Mouse (Mus musculus) liver, adult 2 months (tissue): ENCODE measurements around the gene Fasl. TPM values are rescaled to one million over a fixed set of nuclear protein-coding genes. Genes with fewer than 3 reads are reported as not detected.
A peak's percentile ranks its signal among the peaks of the same experiment; 100 is the strongest.

Source experiments
- DNase-seq: peaks from one replicate; pipeline ENCODE4 v3.0.0-alpha.2; 2011; ENCODE audit warnings: low read depth, low spot score; ENCODE audit errors: extremely low read depth
- H3K27ac ChIP-seq: fragments of 200-500 bp; replicated peaks from 2 replicates; pipeline ENCODE4 v1.5.1; 2012; ENCODE audit warnings: low read depth, mild to moderate bottlenecking, control low read depth, inconsistent platforms, low read length; ENCODE audit not compliant: insufficient read depth
- H3K27me3 ChIP-seq: fragments of 200-500 bp; 2 replicates; pipeline ENCODE4 v1.6.1; 2012; ENCODE audit warnings: mild to moderate bottlenecking, moderate library complexity, low read length, inconsistent platforms; ENCODE audit not compliant: control insufficient read depth, insufficient read depth
- H3K36me3 ChIP-seq: fragments of 200-500 bp; 2 replicates; pipeline ENCODE4 v1.6.1; 2012; ENCODE audit warnings: low read length, inconsistent platforms; ENCODE audit not compliant: control insufficient read depth, insufficient read depth
- H3K4me1 ChIP-seq: fragments of 200-500 bp; 2 replicates; pipeline ENCODE4 v1.6.1; 2011; ENCODE audit warnings: low read length; ENCODE audit not compliant: control insufficient read depth, insufficient read depth
- H3K4me3 ChIP-seq: fragments of 200-500 bp; 2 replicates; pipeline ENCODE4 v1.5.1; 2011; ENCODE audit warnings: low read depth, mild to moderate bottlenecking, control low read depth, low read length, moderate library complexity; ENCODE audit not compliant: insufficient read depth
- H3K79me2 ChIP-seq: fragments of 200-500 bp; 2 replicates; pipeline ENCODE4 v1.6.1; 2012; ENCODE audit warnings: inconsistent platforms, mild to moderate bottlenecking, low read length, moderate library complexity; ENCODE audit not compliant: control insufficient read depth, insufficient read depth
- H3K9ac ChIP-seq: fragments of 200-500 bp; 2 replicates; pipeline ENCODE4 v1.6.1; 2012; ENCODE audit warnings: low read depth, mild to moderate bottlenecking, control low read depth, inconsistent platforms, low read length
- CTCF ChIP-seq: fragments of 200-500 bp; IDR thresholded peaks from 2 replicates; pipeline ENCODE4 v1.5.1; 2011; ENCODE audit warnings: low read depth, low read length, control low read depth
- POLR2A ChIP-seq: fragments of 200-500 bp; IDR thresholded peaks from 2 replicates; pipeline ENCODE4 v1.6.1; 2011; ENCODE audit warnings: low read length, control low read depth; ENCODE audit not compliant: insufficient read depth; ENCODE audit errors: extremely low read depth
- WGBS: fragments of 180-500 bp; shearing (Covaris S2); methylation state at CpG from one replicate; pipeline ENCODE4 v1.1.7; 2018; 5-methylcytosine and 5-hydroxymethylcytosine counted together
- polyA plus RNA-seq: library from polyadenylated mRNA; depleted of rRNA; stranded (reverse); fragments of >200 nt; gene quantifications from 2 replicates; pipeline ENCODE4 v1.2.3, GENCODE M21; 2012
- total RNA-seq: library from RNA; depleted of rRNA; stranded (reverse); fragments of >200 nt; gene quantifications from 2 replicates; pipeline ENCODE4 v1.2.3, GENCODE M21; 2014

Fasl gene
- total and polyA plus RNA-seq, 2 experiments, result 0.12 to 0.28 TPM

- no peaks in the 10 kb centered on the region for H3K4me1 ChIP-seq
- 82% methylated on average over 1 of the region's 1 CpGs for WGBS
- no peaks in the 10 kb centered on the region for H3K36me3 ChIP-seq
- no peak for DNase-seq
- H3K27me3 ChIP-seq, result no peaks in the 10 kb centered on the region
- H3K4me3 ChIP-seq, result no peak overlapping the region
- no peaks in the 10 kb centered on the region for H3K79me2 ChIP-seq
- no peak overlapping the region for H3K9ac ChIP-seq
- TF ChIP-seq POLR2A (no peak), CTCF (no peak)
- no peak overlapping the region for H3K27ac ChIP-seq
Observed at GRCm38 (mm10) chr1:161769329-161769728, 19.0 kb downstream of the Fasl start.

GRCm38 (mm10) chr1:161767101-161767524, 21.2 kb downstream of the Fasl start:
- Histone ChIP-seq H3K4me3 (no peak overlapping the region), H3K36me3 (no peaks in the 10 kb centered on the region), H3K27me3 (no peaks in the 10 kb centered on the region), H3K79me2 (no peaks in the 10 kb centered on the region), H3K27ac (no peak overlapping the region), H3K9ac (no peak overlapping the region), H3K4me1 (no peaks in the 10 kb centered on the region)
- 51% methylated on average over 12 of the region's 12 CpGs for WGBS
- no peak for DNase-seq
- no peak for TF ChIP-seq CTCF
- no peak for TF ChIP-seq POLR2A

- Histone ChIP-seq H3K4me3 (no peak overlapping the region), H3K27me3 (no peaks in the 10 kb centered on the region), H3K4me1 (no peaks in the 10 kb centered on the region), H3K27ac (no peak overlapping the region), H3K79me2 (no peaks in the 10 kb centered on the region), H3K9ac (no peak overlapping the region), H3K36me3 (no peaks in the 10 kb centered on the region)
- no peak for TF ChIP-seq POLR2A
- TF ChIP-seq CTCF, result no peak
- WGBS, result 26% methylated on average over 5 of the region's 5 CpGs
- peak; percentile 22 for DNase-seq
Observed at GRCm38 (mm10) chr1:161766656-161767055, 21.6 kb downstream of the Fasl start.

GRCm38 (mm10) chr1:161765932-161766331, 22.4 kb downstream of the Fasl start:
- no peak for DNase-seq
- 28% methylated on average over 5 of the region's 5 CpGs for whole genome bisulfite sequencing
- Histone ChIP-seq H3K27ac (no peak overlapping the region), H3K79me2 (no peaks in the 10 kb centered on the region), H3K36me3 (no peaks in the 10 kb centered on the region), H3K4me1 (no peaks in the 10 kb centered on the region), H3K4me3 (no peak overlapping the region), H3K27me3 (no peaks in the 10 kb centered on the region), H3K9ac (no peak overlapping the region)
- no peak for TF ChIP-seq CTCF
- no peak for TF ChIP-seq POLR2A

GRCm38 (mm10) chr1:161764964-161765363, 23.3 kb downstream of the Fasl start:
- no peak overlapping the region for H3K27ac ChIP-seq
- WGBS, result 95% methylated on average over 1 of the region's 1 CpGs

GRCm38 (mm10) chr1:161761556-161761955, 26.7 kb downstream of the Fasl start:
- no peak overlapping the region for H3K4me3 ChIP-seq
- H3K27me3 ChIP-seq, result no peaks in the 10 kb centered on the region
- no peak overlapping the region for H3K9ac ChIP-seq
- WGBS, result 24% methylated on average over 4 of the region's 4 CpGs
- no peaks in the 10 kb centered on the region for H3K79me2 ChIP-seq
- no peak overlapping the region for H3K27ac ChIP-seq
- no peaks in the 10 kb centered on the region for H3K36me3 ChIP-seq
- no peak for TF ChIP-seq CTCF
- TF ChIP-seq POLR2A, result no peak
- H3K4me1 ChIP-seq, result no peaks in the 10 kb centered on the region
- DNase-seq, result no peak

More at GRCm38 (mm10) chr1:161764964-161765363, 23.3 kb downstream of the Fasl start:
- H3K79me2 ChIP-seq, result no peaks in the 10 kb centered on the region
- no peaks in the 10 kb centered on the region for H3K36me3 ChIP-seq
- no peak for TF ChIP-seq CTCF
- TF ChIP-seq POLR2A, result no peak
- no peak overlapping the region for H3K4me3 ChIP-seq
- H3K4me1 ChIP-seq, result no peaks in the 10 kb centered on the region
- no peaks in the 10 kb centered on the region for H3K27me3 ChIP-seq
- H3K9ac ChIP-seq, result no peak overlapping the region
- DNase-seq, result no peak
